Mouse (Mus musculus): ENCODE data around the gene Col5a3. TPM values are rescaled to one million over a fixed set of nuclear protein-coding genes. Genes with fewer than 3 reads are reported as not detected.

Gene Col5a3
- polyA plus RNA-seq, 1 experiment from 2014 or later = 0.26 TPM

- 0 out of 2 replicates have a peak overlapping the region, but pooled peaks have one; percentile 35 for H3K27ac ChIP-seq
- WGBS = 53% methylated on average over 7 of the region's 7 CpGs
- no peaks in the 10 kb centered on the region for H3K9me3 ChIP-seq
- H3K36me3 ChIP-seq (replicated peaks) = no peaks in the 10 kb centered on the region
- DNase-seq (ENCODE audit: extremely low spot score, low spot score) = no peak
- H3K27me3 ChIP-seq (ENCODE audit: poor library complexity, severe bottlenecking) = no peaks in the 10 kb centered on the region
- no peak overlapping the region for H3K4me3 ChIP-seq
- peaks cover 32% of the 10 kb centered on the region for H3K4me1 ChIP-seq
Observed at GRCm38 (mm10) chr9:20794108-20794806, 20.6 kb downstream of the Col5a3 start.

GRCm38 (mm10) chr9:20790345-20790744 is 24.5 kb downstream of the Col5a3 start:
- H3K27ac ChIP-seq = 0 out of 2 replicates have a peak overlapping the region, but pooled peaks have one; percentile 12
- no peaks in the 10 kb centered on the region for H3K27me3 ChIP-seq (ENCODE audit: poor library complexity, severe bottlenecking)
- H3K4me1 ChIP-seq = peaks cover 32% of the 10 kb centered on the region
- no peak for DNase-seq (ENCODE audit: extremely low spot score, low spot score)
- H3K4me3 ChIP-seq = no peak overlapping the region
- H3K9me3 ChIP-seq = peaks cover 4% of the 10 kb centered on the region; the same call in 1 of the 2 replicates
- WGBS = 66% methylated on average over 3 of the region's 3 CpGs
- H3K36me3 ChIP-seq (replicated peaks) = no peaks in the 10 kb centered on the region

- H3K4me3 ChIP-seq = no peak overlapping the region
- H3K27me3 ChIP-seq (ENCODE audit: poor library complexity, severe bottlenecking) = no peaks in the 10 kb centered on the region
- H3K4me1 ChIP-seq = peaks cover 32% of the 10 kb centered on the region
- peaks cover 4% of the 10 kb centered on the region; the same call in 1 of the 2 replicates for H3K9me3 ChIP-seq
- no peak for DNase-seq (ENCODE audit: extremely low spot score, low spot score)
- WGBS = 77% methylated on average over 3 of the region's 4 CpGs
- 0 out of 2 replicates have a peak overlapping the region, but pooled peaks have one; percentile 12 for H3K27ac ChIP-seq
- H3K36me3 ChIP-seq (replicated peaks) = no peaks in the 10 kb centered on the region
Observed at GRCm38 (mm10) chr9:20789651-20790050, 25.2 kb downstream of the Col5a3 start.

GRCm38 (mm10) chr9:20787992-20788391 is 26.9 kb downstream of the Col5a3 start:
- H3K27me3 ChIP-seq (ENCODE audit: poor library complexity, severe bottlenecking) = no peaks in the 10 kb centered on the region
- 78% methylated on average over 8 of the region's 8 CpGs for WGBS
- peaks cover 4% of the 10 kb centered on the region; the same call in 1 of the 2 replicates for H3K9me3 ChIP-seq
- H3K4me1 ChIP-seq = peaks cover 17% of the 10 kb centered on the region
- H3K36me3 ChIP-seq (replicated peaks) = no peaks in the 10 kb centered on the region
- H3K27ac ChIP-seq = no peak overlapping the region
- no peak for DNase-seq (ENCODE audit: extremely low spot score, low spot score)
- H3K4me3 ChIP-seq = no peak overlapping the region

- no peaks in the 10 kb centered on the region for H3K36me3 ChIP-seq (replicated peaks)
- H3K9me3 ChIP-seq = peaks cover 4% of the 10 kb centered on the region; the same call in 1 of the 2 replicates
- H3K4me1 ChIP-seq = peaks cover 5% of the 10 kb centered on the region
- no peak overlapping the region for H3K4me3 ChIP-seq
- DNase-seq (ENCODE audit: extremely low spot score, low spot score) = no peak
- H3K27me3 ChIP-seq (ENCODE audit: poor library complexity, severe bottlenecking) = no peaks in the 10 kb centered on the region
- 74% methylated on average over 6 of the region's 6 CpGs for WGBS
- H3K27ac ChIP-seq = peak overlapping the region; percentile 57; the same call in 1 of the 2 replicates
Observed at GRCm38 (mm10) chr9:20785055-20785454, 29.8 kb downstream of the Col5a3 start.

GRCm38 (mm10) chr9:20781286-20781685 is 33.6 kb downstream of the Col5a3 start:
- peaks cover 4% of the 10 kb centered on the region for H3K4me1 ChIP-seq
- H3K27me3 ChIP-seq (ENCODE audit: poor library complexity, severe bottlenecking) = no peaks in the 10 kb centered on the region
- H3K36me3 ChIP-seq (replicated peaks) = no peaks in the 10 kb centered on the region
- 83% methylated on average over 3 of the region's 3 CpGs for WGBS
- no peak overlapping the region for H3K27ac ChIP-seq
- DNase-seq (ENCODE audit: extremely low spot score, low spot score) = no peak
- H3K4me3 ChIP-seq = no peak overlapping the region
- H3K9me3 ChIP-seq = no peaks in the 10 kb centered on the region

- H3K4me1 ChIP-seq = peaks cover 12% of the 10 kb centered on the region
- no peak overlapping the region for H3K27ac ChIP-seq
- WGBS = 90% methylated on average over 2 of the region's 2 CpGs
- H3K36me3 ChIP-seq (replicated peaks) = no peaks in the 10 kb centered on the region
- DNase-seq (ENCODE audit: extremely low spot score, low spot score) = no peak
- no peaks in the 10 kb centered on the region for H3K27me3 ChIP-seq (ENCODE audit: poor library complexity, severe bottlenecking)
- no peaks in the 10 kb centered on the region for H3K9me3 ChIP-seq
- H3K4me3 ChIP-seq = no peak overlapping the region
Observed at GRCm38 (mm10) chr9:20765274-20765673, 49.6 kb downstream of the Col5a3 start.

GRCm38 (mm10) chr9:20763099-20763498 is 51.8 kb downstream of the Col5a3 start:
- Histone ChIP-seq H3K9me3 (no peaks in the 10 kb centered on the region), H3K4me3 (no peak overlapping the region), H3K27me3 (ENCODE audit: poor library complexity, severe bottlenecking) (no peaks in the 10 kb centered on the region), H3K4me1 (peaks cover 10% of the 10 kb centered on the region), H3K36me3 (replicated peaks) (no peaks in the 10 kb centered on the region), H3K27ac (no peak overlapping the region)
- 70% methylated on average over 1 of the region's 1 CpGs for WGBS
- DNase-seq (ENCODE audit: extremely low spot score, low spot score) = no peak

GRCm38 (mm10) chr9:20762197-20762961 is 52.5 kb downstream of the Col5a3 start:
- no peaks in the 10 kb centered on the region for H3K27me3 ChIP-seq (ENCODE audit: poor library complexity, severe bottlenecking)
- no peak for DNase-seq (ENCODE audit: extremely low spot score, low spot score)
- H3K4me3 ChIP-seq = no peak overlapping the region
- no peak overlapping the region for H3K27ac ChIP-seq
- H3K4me1 ChIP-seq = peaks cover 10% of the 10 kb centered on the region
- no peaks in the 10 kb centered on the region for H3K36me3 ChIP-seq (replicated peaks)
- H3K9me3 ChIP-seq = no peaks in the 10 kb centered on the region
- WGBS = 50% methylated on average over 7 of the region's 7 CpGs

- H3K27me3 ChIP-seq (ENCODE audit: poor library complexity, severe bottlenecking) = no peaks in the 10 kb centered on the region
- 79% methylated on average over 3 of the region's 3 CpGs for WGBS
- no peak for DNase-seq (ENCODE audit: extremely low spot score, low spot score)
- H3K36me3 ChIP-seq (replicated peaks) = no peaks in the 10 kb centered on the region
- no peak overlapping the region for H3K27ac ChIP-seq
- H3K9me3 ChIP-seq = no peaks in the 10 kb centered on the region
- peaks cover 10% of the 10 kb centered on the region for H3K4me1 ChIP-seq
- no peak overlapping the region for H3K4me3 ChIP-seq
Observed at GRCm38 (mm10) chr9:20761388-20761787, 53.5 kb downstream of the Col5a3 start.

- DNase-seq (ENCODE audit: extremely low spot score, low spot score) = no peak
- Histone ChIP-seq H3K4me1 (peaks cover 10% of the 10 kb centered on the region), H3K27me3 (ENCODE audit: poor library complexity, severe bottlenecking) (no peaks in the 10 kb centered on the region), H3K4me3 (no peak overlapping the region), H3K27ac (no peak overlapping the region), H3K36me3 (replicated peaks) (no peaks in the 10 kb centered on the region), H3K9me3 (no peaks in the 10 kb centered on the region)
- WGBS = 73% methylated on average over 12 of the region's 12 CpGs
Observed at GRCm38 (mm10) chr9:20760813-20761212, 54.1 kb downstream of the Col5a3 start.

GRCm38 (mm10) chr9:20758896-20759295 is 56.0 kb downstream of the Col5a3 start:
- DNase-seq (ENCODE audit: extremely low spot score, low spot score) = no peak
- WGBS = 88% methylated on average over 6 of the region's 6 CpGs
- Histone ChIP-seq H3K4me1 (peaks cover 10% of the 10 kb centered on the region), H3K36me3 (replicated peaks) (no peaks in the 10 kb centered on the region), H3K4me3 (no peak overlapping the region), H3K27ac (no peak overlapping the region), H3K9me3 (no peaks in the 10 kb centered on the region), H3K27me3 (ENCODE audit: poor library complexity, severe bottlenecking) (no peaks in the 10 kb centered on the region)

- WGBS = 90% methylated on average over 2 of the region's 2 CpGs
- no peaks in the 10 kb centered on the region for H3K9me3 ChIP-seq
- H3K36me3 ChIP-seq (replicated peaks) = no peaks in the 10 kb centered on the region
- no peak for DNase-seq (ENCODE audit: extremely low spot score, low spot score)
- H3K4me1 ChIP-seq = peaks cover 10% of the 10 kb centered on the region
- no peak overlapping the region for H3K4me3 ChIP-seq
- no peaks in the 10 kb centered on the region for H3K27me3 ChIP-seq (ENCODE audit: poor library complexity, severe bottlenecking)
- no peak overlapping the region for H3K27ac ChIP-seq
Observed at GRCm38 (mm10) chr9:20758243-20758642, 56.6 kb downstream of the Col5a3 start.
